Mouse (Mus musculus) liver, embryonic 13.5 days (tissue): ENCODE data around the gene Slc10a7. TPM values are rescaled to one million over a fixed set of nuclear protein-coding genes. Genes with fewer than 3 reads are reported as not detected.

ENCODE experiments used
- polyA plus RNA-seq: library from polyadenylated mRNA; unstranded; fragments of >200 nt; fragmentation: Nextera tagmentation; extraction: Ambion mirVana; gene quantifications from 2 replicates; pipeline ENCODE4 v1.2.1, GENCODE M21; 2015

Gene Slc10a7
- polyA plus RNA-seq, 1 experiment from 2014 or later = 6.7 TPM

Other genes with a start within 250 kb of the Slc10a7 start
- gene Pou4f2, start 72.7 kb upstream of the Slc10a7 start, polyA plus RNA-seq = not detected in 2 replicates
- 137 and 170 TPM in 2 replicates for gene Rbmxl1, start 448 bp upstream of the Slc10a7 start, polyA plus RNA-seq